Mouse (Mus musculus): Measurements from ENCODE around the gene Lrpprc.

- TF ChIP-seq CTCF (IDR thresholded peaks at IDR 0.05; ENCODE audit: borderline replicate concordance, insufficient read depth, low read depth, low read length) (peak; percentile 82), POLR2A (IDR thresholded peaks at IDR 0.05; ENCODE audit: borderline replicate concordance, insufficient read depth, low read length) (no peak)
Observed at GRCm38 (mm10) chr17:84698727-84699126, 91.9 kb downstream of the Lrpprc start.

Data from cerebellum, adult 2 months (tissue).